Mouse (Mus musculus) hindbrain, embryonic 12.5 days (tissue): ENCODE measurements at regions not wholly inside any gene's neighbourhood (a gene's known extent, or its start where the extent isn't known, plus 50 kb on each side); places are given as distances from the start of the nearest gene placed in this dataset.
A peak's percentile ranks its signal among the peaks of the same experiment; 100 is the strongest.
"Not testable (repeated sequence)": the region's sequence is repeated elsewhere in the genome, so short reads cannot be mapped to it uniquely, and the experiment has no call there.

ENCODE experiments used
- ATAC-seq: fragments of 200-750 bp; cut with Nextera tagmentation; 2 replicates; pipeline ENCODE4 v1.8.0; 2017; ENCODE audit warnings: moderate TSS enrichment; ENCODE audit not compliant: low FRiP score
- H3K27ac ChIP-seq: fragments of 300-500 bp; sonication (generic); 2 replicates; pipeline ENCODE4 v1.5.1; 2016; ENCODE audit warnings: mild to moderate bottlenecking
- H3K27me3 ChIP-seq: fragments of 300-500 bp; sonication (generic); 2 replicates; pipeline ENCODE4 v1.6.1; 2016; ENCODE audit warnings: mild to moderate bottlenecking
- H3K36me3 ChIP-seq: fragments of 300-500 bp; sonication (generic); 2 replicates; pipeline ENCODE4 v1.6.1; 2016; ENCODE audit warnings: mild to moderate bottlenecking
- H3K4me1 ChIP-seq: fragments of 300-500 bp; sonication (generic); 2 replicates; pipeline ENCODE4 v1.6.1; 2016
- H3K4me2 ChIP-seq: fragments of 300-500 bp; sonication (generic); replicated peaks from 2 replicates; pipeline ENCODE4 v1.6.1; 2016; ENCODE audit warnings: mild to moderate bottlenecking
- H3K4me3 ChIP-seq: fragments of 300-500 bp; sonication (generic); 2 replicates; pipeline ENCODE4 v1.5.1; 2016; ENCODE audit warnings: mild to moderate bottlenecking
- H3K9ac ChIP-seq: fragments of 300-500 bp; sonication (generic); 2 replicates; pipeline ENCODE4 v1.6.1; 2016; ENCODE audit warnings: mild to moderate bottlenecking, moderate library complexity
- H3K9me3 ChIP-seq: fragments of 300-500 bp; sonication (generic); replicated peaks from 2 replicates; pipeline ENCODE4 v1.6.1; 2016; ENCODE audit warnings: mild to moderate bottlenecking
- WGBS: fragments of 180-500 bp; shearing (Covaris S2); methylation state at CpG from one replicate; pipeline ENCODE4 v1.1.7; 2016; 5-methylcytosine and 5-hydroxymethylcytosine counted together

DNA sequence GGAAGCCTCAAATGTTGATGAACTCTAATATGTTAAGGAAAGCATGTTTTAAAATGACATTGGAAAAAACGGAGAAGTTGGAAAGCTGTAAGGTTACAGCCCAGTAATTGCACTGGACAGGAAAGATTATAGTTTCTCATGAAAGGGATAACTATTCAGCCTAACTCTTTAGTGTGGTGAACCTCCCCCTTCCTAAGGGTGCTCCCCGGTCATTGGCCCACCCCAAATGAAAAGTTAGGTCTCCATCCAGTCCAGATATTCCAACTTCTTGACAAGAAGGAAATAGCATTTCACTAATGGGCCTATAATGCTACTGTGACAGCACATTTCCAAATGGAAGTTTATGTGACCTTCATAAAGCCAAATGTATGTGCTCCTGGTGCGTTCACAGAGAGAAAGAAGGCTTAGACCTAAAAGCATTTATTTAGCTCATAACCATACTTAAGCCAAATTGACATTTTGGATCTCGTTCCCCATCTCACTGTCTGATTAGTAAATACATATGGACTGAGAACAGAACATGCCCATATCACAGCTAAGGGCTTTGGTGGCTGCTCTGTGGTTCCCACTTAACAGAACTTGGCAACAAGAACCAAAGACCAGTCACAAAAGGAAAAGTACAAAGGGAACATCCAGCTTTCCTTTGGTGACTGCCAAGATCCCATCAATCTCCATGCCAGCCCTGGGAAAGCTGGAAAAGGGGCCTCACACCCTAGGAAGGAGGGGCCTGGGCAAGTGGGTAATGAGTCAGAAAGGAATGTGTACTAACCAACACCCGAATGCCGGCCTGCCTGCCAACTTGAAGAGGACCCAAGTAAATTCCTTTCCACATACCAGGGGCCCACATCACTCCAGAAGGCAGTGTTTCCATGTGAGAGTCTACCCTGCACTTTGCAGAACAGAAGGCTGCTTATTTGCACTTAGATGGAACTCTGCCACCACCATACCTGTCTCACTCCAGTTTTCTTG is 155.1 kb upstream of the Chst7 start:
- H3K9ac ChIP-seq, result no peak overlapping the region
- no peak overlapping the region for H3K4me2 ChIP-seq
- no peaks in the 10 kb centered on the region for H3K4me1 ChIP-seq
- no peak overlapping the region for H3K4me3 ChIP-seq
- H3K9me3 ChIP-seq, result no peaks in the 10 kb centered on the region
- no peaks in the 10 kb centered on the region for H3K27me3 ChIP-seq
- H3K36me3 ChIP-seq, result no peaks in the 10 kb centered on the region
- ATAC-seq, result peak; percentile 78
- H3K27ac ChIP-seq, result no peak overlapping the region
- 54% methylated on average over 6 of the region's 6 CpGs for WGBS

DNA sequence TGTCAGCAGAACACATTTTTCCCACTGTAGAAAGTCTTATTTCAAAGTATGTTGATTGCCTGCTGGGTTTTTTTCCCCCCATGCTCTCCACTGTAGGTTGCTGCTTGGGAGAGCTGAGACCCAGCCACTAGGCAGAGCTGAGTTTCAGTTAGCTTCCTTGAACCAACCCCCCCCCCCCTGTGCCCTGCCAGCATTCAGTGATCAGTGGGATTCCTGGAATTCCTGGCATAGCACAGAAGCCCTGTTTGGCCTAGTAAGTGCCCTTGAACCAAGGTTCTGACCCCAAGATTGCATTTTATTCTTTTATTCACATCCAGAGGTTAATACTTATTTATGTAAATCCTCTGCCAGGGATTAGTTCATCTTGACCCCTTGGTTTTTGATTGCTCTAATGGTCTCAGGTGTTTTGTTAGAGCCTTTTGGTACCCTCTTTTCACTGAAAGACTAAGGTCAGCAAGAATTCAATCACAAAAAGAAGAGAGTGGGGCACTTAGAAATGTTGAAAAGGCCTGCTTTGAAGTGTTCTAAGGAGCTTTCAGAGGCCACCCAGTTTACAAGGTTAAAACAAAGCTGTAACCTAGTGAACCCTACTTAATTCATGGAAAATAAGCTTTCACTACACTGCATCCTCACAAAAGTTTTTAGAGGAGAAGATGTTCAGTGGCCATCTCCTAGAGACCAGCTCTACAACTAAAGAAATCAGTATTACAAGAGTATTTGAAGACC is 152.6 kb upstream of the Chst7 start:
- no peak for ATAC-seq
- H3K9ac ChIP-seq, result no peak overlapping the region
- H3K36me3 ChIP-seq, result no peaks in the 10 kb centered on the region
- no peak overlapping the region for H3K4me2 ChIP-seq
- no peak overlapping the region for H3K27ac ChIP-seq
- H3K9me3 ChIP-seq, result no peaks in the 10 kb centered on the region
- H3K27me3 ChIP-seq, result no peaks in the 10 kb centered on the region
- H3K4me3 ChIP-seq, result no peak overlapping the region
- H3K4me1 ChIP-seq, result no peaks in the 10 kb centered on the region

DNA sequence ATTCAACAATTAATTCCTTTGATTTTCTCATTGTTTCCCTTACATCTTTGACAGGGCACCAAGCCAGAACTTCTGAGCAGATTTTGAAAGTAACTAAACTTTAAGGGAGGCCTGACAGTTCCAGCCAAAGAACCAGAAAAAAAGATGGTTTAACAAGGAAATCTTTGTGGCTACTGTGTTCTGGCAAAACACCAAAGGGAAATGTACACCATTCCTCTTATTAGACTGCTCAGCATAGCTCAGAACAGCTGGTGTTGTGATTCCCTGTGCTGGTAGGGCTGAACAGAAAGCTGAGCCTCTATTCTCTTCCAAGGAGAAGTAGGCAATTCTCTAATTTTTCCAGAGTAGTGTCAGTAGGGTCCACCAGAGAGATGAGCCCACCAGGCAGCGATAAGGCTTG is 142.4 kb upstream of the Chst7 start:
- H3K9me3 ChIP-seq, result no peaks in the 10 kb centered on the region
- 78% methylated on average over 1 of the region's 1 CpGs for WGBS
- no peak overlapping the region for H3K27ac ChIP-seq
- H3K36me3 ChIP-seq, result no peaks in the 10 kb centered on the region
- no peak overlapping the region for H3K9ac ChIP-seq
- no peak overlapping the region for H3K4me2 ChIP-seq
- no peak overlapping the region for H3K4me3 ChIP-seq
- no peak for ATAC-seq
- H3K27me3 ChIP-seq, result no peaks in the 10 kb centered on the region
- H3K4me1 ChIP-seq, result no peaks in the 10 kb centered on the region

DNA sequence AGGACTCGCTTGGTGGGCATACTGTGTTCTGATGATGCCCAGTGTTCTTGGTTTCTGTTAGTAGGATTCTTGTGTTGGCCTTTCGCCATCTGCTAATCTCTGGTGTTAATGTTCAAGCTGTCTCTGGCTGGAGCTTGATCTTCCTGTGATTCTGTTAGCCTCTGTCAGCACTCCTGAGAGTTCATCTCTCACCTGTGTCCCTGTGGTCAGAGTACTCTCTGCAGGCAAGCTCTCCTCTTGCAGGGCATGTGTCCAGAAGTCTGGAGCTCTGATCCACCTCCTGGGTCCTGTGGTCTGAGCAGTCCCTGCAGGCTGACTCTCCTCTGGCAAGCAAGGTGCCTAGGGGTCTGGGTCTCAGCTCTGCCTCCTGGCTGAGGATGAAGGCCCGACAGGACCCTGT is 130.0 kb upstream of the Chst7 start:
- not testable (repeated sequence) for H3K4me1 ChIP-seq, ATAC-seq, H3K27ac ChIP-seq, H3K9me3 ChIP-seq, H3K36me3 ChIP-seq, H3K4me3 ChIP-seq, H3K27me3 ChIP-seq, H3K9ac ChIP-seq, H3K4me2 ChIP-seq
- WGBS, result 73% methylated on average over 3 of the region's 3 CpGs

DNA sequence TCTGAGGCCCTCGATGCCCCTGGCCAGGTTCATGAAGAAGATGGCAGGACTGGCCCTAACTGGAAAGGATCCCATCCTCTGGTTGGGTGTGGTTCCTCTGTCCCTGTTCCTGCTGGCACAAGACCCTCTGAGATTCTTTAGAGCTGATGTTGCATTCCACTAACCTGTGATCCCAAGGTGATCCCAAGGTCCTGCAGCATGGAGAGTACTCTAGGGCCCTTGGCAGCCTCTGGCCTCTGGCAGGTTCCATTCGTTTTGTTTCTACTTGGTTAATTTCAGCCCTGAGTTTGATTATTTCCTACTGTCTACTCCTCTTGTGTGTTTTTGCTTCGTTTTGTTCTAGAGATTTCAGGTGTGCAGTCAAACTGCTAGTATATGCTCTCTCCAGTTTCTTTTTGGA is 129.5 kb upstream of the Chst7 start:
- no peaks in the 10 kb centered on the region for H3K4me1 ChIP-seq
- WGBS, result 75% methylated on average over 3 of the region's 3 CpGs
- H3K4me2 ChIP-seq, result no peak overlapping the region
- H3K27ac ChIP-seq, result no peak overlapping the region
- ATAC-seq, result no peak
- H3K9me3 ChIP-seq, result no peaks in the 10 kb centered on the region
- H3K36me3 ChIP-seq, result no peaks in the 10 kb centered on the region
- no peaks in the 10 kb centered on the region for H3K27me3 ChIP-seq
- no peak overlapping the region for H3K9ac ChIP-seq
- no peak overlapping the region for H3K4me3 ChIP-seq

DNA sequence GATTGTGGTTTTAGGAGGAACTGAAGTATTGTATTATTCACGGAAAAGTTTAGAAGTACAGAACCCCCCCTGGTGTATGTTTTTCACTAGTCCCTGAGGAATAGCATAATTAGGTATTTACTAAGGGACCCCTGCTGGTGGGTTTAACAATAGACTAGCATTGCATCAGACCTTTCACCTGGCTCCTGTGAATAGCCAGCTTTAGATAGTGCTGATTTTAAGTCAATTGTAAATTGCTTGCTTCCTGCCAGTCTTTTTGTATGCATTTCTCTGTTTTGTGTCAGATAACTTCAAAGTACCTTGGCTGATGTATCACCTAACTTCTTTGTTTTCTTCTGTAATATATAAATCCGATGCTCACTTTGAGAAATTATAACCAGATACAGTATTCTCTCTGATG is 116.1 kb upstream of the Chst7 start:
- Histone ChIP-seq H3K4me2 (no peak overlapping the region), H3K9ac (no peak overlapping the region), H3K27me3 (no peaks in the 10 kb centered on the region), H3K4me3 (no peak overlapping the region), H3K4me1 (no peaks in the 10 kb centered on the region), H3K9me3 (no peaks in the 10 kb centered on the region), H3K27ac (no peak overlapping the region), H3K36me3 (no peaks in the 10 kb centered on the region)
- 72% methylated on average over 2 of the region's 2 CpGs for WGBS
- ATAC-seq, result no peak
